Mouse (Mus musculus): ENCODE data around the gene Ogdh.

The Ogdh gene

DNA sequence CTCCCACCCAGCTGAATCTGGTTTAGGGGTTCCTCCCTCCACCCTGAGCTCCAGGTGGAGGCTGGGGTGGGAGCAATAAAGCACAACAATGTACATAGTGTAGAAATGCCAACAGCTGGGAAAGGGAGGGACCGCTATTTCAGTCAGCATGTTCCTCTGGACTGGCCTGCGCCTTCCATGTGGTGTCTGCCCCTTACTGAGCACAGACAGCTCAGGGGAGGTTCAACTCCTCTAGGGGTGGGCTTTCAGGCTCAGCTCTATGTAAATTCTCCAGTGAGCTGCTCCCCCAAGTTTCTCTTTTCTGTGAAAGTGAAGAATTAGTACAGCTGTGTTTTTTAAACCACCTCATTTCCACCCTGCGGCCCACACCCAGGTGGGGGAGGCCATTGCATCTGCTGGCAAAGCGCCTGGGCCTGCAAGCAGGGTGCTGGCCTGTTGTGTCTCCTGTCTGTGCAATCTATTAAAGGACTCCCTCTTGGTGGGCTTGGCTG lies 114.2 kb downstream of the Ogdh start:
- no peak for DNase-seq (ENCODE audit: low spot score in 2 of 2)
